Mouse (Mus musculus) induced T-regulatory cell, adult 2 months (primary cell): ENCODE data around the gene Yju2.
"Not testable (repeated sequence)": the region's sequence is repeated elsewhere in the genome, so short reads cannot be mapped to it uniquely, and the experiment has no call there.

ENCODE experiments used
- DNase-seq: peaks from one replicate; pipeline ENCODE4 v3.0.0-alpha.2; 2012; ENCODE audit warnings: low read depth

The Yju2 gene

DNA sequence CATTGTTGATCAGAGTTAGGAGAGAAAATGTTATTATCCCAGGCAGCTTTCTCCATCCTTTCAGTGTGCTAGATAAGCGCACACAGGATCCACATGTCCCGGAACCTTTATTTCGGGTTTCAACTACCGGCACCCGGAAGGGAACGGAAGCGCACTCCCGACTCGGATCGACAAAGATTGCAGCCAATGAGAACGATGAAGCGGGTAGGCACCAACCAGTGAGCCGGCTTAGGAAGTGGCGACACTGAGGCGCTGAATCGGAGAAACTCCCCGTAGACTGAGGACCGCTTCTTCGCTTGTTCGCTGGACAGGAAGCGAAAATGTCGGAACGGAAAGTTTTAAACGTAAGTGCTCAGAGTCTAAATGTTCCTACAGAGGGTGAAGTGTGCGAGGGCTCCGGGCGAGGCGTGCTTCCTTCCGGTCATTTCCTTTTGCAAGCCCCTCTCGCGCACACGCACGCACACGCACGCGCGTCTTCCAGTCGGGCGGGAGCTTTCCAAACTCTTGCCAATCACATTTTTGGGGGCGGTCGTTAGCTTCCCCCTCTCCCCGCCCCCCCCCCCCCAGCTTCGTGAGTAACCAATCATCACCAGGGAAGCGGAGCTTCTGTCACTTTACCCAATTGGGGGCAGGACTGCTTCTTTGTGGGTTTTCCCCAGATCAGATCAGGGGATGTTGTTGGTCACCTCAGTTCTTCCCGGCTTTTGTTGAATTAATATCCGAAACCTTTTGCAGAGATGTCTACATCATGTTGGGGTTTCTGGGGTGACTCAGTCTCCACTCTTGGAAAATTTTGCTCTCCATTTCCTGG, at the start of gene Yju2:
Yju2 (plus strand) TSS at position 182 of the 811 bp plus-strand sequence.
- DNase-seq, result peak; percentile 98

DNA sequence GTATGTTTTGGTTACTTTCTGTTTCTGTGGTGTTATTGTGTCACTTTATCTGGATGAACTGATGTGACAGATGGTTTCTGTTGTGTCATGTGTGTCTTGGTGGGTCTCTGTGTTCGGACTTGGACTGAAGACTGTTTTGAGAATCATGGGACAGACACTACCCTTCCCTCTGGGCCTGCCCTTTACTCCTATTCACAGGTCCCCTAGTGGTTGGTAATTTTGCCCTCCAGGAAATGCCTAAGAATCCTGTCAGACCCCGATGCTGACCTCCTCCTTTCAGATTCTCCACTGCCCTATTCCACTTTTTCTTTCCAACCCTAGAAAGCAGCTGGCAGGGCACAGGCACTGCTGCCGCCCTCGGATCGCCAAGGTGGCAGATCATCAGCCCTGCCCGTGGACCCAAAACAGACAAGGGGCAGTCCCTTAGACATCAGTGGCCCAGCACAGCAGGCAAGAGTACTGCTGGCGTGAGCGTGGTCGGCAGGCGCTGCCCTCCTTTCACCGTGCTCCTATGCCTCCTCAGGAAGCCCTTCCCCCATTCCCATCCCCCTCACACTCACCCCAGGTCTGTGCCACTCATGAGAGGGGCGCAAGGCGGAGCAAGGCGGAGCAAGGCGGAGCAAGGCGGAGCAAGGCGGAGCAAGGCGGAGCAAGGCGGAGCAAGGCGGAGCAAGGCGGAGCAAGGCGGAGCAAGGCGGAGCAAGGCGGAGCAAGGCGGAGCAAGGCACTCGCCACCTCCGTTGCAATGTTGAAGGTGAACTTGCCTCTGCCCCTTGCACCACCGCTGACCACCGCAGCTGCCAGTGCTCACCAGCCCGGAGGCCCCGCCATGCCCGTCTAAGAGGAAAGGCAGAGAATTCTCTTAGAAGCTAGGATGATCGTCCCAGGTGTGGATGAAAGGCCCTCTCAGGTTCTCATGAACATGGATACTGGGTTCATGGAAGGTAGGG, 27.1 kb upstream of the Yju2 start:
- peak; percentile 86 for DNase-seq

DNA sequence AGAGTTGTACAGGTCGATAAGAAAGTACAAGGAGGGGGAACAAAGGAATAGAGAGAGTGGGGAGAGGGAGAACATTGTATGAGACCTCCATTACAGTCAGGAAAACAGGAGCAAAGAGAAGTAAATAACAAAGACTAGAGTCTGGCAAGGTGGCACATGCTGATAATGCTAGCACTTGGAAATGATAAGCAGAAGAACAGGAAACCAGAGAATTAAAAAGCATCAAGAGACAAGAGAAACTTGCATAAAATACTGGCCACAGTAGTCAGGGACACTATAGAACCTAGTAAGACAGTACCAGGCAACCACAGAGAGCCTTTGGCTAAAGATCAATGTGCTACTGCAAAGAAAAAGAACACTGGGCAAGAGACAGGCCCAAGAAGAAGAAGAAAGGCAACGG, 26.3 kb upstream of the Yju2 start:
- DNase-seq, result no peak

DNA sequence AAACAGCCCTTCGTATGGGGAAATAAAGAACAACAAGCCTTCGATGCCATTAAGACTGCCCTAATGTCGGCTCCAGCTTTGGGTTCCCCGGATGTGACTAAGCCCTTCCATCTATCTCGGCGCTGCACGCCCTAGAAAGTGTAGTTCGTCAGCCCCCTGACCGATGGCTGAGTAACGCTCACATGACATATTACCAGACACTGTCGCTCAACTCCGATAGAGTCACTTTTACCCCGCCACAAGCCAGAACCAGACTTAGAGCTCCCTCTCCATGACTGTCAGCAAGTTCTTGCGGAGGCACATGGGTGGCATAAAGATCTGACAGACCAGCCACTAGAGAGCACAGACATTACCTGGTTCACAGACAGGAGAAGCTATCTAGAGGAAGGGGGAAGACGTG, 25.7 kb upstream of the Yju2 start:
- DNase-seq, result no peak

DNA sequence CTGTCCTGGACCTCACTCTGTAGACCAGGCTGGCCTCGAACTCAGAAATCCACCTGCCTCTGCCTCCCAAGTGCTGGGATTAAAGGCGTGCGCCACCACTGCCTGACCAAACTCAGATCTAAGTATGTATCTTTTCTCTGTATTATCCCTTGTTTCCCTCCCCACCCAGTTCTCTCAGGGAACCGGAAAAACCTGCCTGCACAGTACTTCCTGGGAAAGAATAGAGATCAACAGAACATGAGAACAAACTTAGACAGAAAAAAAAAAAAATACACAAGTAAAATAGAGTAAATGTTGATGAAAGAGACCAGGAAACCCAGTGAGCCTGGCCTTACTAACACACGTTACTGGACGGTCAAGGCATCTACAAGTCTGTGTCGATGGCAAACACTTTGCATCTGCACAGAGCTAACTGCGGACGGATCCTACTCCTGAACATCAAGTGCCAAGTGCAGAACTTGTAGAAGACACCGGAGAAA, 14.5 kb upstream of the Yju2 start:
- not testable (repeated sequence) for DNase-seq

DNA sequence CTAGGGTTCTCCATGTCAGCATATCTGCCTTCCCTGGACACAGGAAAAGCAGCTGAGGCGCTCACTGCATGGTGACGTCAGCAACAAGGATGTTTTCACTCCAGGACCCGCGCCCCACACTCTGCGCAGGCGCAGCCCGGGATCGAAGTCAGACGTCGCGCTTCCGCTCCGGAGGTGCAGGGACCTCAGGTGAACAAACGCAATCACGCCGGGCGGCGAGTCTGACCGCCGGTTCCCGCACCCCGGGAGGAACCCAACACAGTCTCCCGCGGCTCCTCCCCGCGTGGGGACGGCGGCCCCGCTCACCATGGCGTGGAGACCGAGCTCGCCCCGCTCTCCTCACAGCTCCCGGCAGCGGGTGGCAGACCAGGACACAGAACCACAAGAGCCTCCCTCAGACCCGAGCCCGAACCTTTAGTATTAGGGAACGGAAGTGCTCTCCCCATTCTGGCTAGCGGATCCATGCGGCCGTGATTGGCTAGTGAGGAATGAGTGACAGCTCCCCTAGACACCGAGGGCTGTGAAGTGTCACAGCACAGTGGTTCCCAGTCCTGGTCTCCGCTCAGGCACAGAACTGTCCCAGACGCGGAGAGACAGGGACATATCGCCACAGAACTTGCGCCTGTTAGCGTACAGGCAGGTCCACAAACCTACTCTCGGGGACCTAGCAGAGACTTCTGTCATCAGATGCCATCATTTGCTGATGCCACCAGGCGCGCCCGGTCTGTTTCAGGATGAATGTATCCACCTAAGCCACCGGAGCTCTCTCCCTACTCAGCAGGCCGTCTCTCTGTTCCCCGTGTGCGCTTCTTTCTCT, 13.8 kb upstream of the Yju2 start:
- DNase-seq, result peak; percentile 87

DNA sequence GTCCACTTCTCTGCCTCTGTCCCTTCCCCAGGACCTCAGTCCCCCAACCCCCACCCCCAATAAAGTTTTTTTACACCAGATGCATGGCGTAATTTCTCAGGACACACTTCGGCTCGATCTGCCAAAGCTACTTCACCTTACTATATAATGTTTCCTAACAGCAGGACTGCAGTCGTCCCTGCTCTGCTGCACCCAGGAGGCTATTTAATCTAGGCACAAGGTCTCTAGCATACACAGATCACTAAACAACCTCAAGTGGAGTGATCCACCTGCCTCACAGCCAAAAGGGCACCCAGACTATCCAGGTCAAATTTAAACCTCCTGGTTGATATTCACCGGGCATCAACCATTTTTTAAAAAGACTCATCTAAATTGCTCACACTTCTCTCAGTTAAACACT, 13.2 kb upstream of the Yju2 start:
- no peak for DNase-seq

DNA sequence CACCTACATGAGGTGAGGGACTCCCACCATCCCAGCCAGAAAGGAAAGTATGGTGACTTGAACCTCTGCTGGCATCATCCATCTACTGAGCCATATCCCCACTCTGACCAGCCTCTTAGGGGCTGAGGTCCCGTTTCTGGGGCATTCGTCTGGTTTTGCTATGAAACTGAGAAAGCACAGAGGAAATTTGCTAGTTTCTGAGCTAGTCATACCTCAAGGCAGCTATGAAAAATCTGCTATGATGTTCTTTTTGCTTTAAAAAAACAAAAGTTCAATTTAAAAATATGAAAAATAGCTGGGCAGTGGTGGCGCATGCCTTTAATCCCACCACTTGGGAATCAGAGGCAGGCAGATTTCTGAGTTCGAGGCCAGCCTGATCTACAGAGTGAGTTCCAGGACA, 10.3 kb upstream of the Yju2 start:
- DNase-seq, result no peak

DNA sequence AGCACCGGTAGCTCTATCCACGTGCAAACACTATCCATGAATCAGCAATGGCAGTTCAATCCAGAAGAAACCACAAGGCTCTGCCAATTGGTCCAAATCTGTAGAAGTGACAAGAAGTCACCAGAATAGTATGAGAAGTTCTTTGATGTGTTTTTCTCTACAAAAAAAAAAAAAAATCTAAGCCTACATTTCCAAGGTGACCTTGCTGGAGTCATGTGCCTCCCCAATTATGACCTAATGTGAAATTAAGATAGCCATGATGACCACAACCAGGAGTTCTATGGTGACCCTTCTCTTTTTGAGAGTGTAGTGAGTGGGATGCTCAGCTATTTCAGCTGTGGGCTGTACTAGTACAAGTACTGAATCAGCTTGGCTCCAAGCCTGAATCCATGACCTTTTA, 9.5 kb upstream of the Yju2 start, which contains the start of gene Zfp119b:
Zfp119b (minus strand) TSS at position 101 of the 400 bp plus-strand sequence.
- DNase-seq, result no peak

DNA sequence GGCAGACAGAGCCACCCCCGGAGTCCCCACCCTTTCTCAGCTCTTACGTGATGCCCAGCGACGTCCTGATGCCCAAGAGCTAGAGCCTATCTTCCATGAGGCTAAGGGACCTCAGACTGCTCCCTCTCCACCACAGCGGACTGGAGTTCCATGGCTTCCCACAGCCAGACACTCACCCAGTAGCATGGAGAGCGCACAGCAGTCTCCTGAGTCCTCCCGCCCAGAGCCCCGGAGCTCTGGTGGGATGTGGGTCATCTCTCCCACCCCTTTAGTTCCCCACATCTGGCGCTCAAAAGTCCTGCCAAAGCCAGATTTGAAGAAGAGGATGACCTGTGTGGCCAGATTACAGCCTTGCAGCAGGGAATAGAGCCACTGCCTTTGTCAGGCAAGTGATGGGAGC, 8.3 kb upstream of the Yju2 start:
- no peak for DNase-seq

DNA sequence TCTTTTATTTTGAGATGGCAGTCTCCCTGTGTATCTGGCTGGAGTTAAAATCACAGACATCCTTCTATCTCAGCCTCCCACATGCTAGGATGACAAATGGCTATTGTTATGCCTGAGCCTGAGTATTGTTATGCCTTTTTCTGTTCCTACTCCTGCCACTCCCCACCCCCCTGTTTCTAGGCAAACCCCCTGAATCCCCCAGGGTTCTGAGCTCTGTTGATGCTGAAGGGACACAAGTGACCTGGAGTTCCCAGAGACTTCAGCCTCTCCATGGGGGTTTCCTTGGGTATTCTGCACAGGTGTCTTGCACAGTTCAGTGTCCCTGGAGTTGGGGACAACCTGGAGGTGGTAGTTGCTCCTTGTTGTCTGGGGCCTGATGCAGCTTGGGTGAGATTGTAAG, 6.9 kb upstream of the Yju2 start:
- no peak for DNase-seq

DNA sequence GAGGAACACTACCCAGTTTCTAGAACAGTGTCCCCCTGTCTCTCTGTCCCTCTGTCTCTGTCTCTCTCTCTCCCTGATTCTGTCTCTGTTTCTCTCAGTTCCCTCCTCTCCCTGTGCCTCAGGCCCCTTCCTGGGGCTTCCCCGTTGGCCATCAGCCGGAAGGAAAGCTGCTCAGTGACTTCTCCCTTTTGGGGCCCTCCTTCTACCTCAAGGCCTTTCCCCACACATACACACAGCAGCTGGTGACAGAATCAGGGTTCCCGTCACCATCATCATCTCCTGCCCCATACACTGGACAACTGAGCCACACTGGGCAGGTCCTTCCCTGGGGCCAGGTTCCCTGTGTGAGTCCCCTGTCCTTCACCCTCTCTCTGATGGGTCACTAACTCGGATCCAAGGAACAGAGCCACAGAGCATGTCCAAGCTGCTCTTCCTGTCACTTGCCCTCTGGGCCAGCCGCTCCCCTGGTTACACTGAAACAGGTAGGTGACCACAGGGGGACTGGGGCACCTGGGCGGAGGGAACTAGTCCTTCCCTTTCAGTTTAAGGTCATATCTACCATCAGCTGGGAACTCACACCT, 6.4 kb upstream of the Yju2 start, which contains the start of gene Ebi3:
Ebi3 (plus strand) TSS at position 194 of the 581 bp plus-strand sequence.
- DNase-seq, result peak; percentile 59

DNA sequence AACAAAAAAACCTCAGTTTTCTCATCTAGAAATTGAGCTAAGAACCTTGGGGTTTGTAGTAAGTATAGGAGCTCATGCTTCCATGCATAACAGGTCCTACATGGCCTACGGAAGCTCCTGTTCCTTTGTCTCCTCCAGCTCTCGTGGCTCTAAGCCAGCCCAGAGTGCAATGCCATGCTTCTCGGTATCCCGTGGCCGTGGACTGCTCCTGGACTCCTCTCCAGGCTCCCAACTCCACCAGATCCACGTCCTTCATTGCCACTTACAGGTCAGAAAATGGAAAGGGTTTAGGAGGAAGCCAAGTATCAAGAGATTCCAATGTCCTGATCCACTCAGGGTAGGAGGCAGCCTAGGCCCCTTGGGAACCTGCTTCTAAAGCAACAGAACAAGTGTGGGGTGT, 5.1 kb upstream of the Yju2 start:
- no peak for DNase-seq

DNA sequence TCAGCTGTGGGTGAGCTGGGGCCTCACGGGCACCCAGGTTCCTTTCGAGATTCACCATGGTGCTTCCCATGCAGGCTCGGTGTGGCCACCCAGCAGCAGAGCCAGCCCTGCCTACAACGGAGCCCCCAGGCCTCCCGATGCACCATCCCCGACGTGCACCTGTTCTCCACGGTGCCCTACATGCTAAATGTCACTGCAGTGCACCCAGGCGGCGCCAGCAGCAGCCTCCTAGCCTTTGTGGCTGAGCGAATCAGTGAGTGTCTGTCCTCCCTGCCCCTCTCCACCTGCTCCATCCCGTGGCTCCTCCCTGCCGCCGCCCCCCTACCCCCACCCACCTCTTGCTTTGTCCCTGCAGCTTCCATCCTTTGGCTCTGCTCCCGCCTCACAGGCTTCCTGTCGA, 4.7 kb upstream of the Yju2 start:
- no peak for DNase-seq

DNA sequence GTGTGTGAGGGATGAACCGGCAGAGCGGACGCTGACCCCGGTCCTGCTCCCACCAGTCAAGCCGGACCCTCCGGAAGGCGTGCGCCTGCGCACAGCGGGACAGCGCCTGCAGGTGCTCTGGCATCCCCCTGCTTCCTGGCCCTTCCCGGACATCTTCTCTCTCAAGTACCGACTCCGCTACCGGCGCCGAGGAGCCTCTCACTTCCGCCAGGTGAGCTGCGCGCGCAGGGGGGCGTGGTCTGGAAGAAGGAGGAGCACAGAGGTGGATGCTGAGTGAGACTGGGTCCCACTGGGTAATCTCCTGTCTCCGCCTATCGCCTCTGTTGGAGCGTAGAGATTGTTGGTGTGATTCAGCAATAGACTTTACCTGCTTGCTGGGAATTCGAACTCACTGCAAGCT, 2.8 kb upstream of the Yju2 start:
- no peak for DNase-seq

DNA sequence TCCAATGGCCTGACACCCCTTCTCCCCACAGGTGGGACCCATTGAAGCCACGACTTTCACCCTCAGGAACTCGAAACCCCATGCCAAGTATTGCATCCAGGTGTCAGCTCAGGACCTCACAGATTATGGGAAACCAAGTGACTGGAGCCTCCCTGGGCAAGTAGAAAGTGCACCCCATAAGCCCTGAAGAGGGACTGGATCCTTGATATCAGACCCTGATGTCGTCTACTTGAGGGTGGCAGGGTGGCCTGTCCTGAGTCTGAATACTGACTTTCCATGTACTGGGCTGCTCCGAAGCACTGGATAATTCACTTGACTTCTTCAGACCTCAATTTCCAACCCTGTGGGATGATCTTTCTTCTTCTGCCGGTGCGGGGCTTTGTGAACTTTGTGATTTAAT, 2.3 kb upstream of the Yju2 start:
- no peak for DNase-seq

DNA sequence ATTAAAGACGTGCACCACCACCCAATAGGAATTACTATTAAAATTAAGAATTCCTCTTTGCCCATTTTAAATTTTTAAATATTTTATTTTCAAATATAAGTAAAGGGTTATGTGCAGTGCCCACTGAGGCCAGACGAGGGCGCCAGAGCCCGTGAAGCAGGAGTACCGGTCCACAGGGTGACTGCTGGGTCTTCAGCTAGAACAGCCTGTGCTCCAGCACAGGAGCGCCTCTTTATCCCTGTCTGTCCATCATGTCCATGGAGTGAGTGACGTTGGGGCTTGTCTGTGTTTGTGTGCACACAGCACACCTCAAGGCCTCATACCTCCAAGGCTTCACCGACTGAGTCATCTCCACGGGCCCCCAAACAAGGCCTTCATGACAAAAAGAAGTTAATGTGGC, 1.7 kb upstream of the Yju2 start:
- peak; percentile 86 for DNase-seq

DNA sequence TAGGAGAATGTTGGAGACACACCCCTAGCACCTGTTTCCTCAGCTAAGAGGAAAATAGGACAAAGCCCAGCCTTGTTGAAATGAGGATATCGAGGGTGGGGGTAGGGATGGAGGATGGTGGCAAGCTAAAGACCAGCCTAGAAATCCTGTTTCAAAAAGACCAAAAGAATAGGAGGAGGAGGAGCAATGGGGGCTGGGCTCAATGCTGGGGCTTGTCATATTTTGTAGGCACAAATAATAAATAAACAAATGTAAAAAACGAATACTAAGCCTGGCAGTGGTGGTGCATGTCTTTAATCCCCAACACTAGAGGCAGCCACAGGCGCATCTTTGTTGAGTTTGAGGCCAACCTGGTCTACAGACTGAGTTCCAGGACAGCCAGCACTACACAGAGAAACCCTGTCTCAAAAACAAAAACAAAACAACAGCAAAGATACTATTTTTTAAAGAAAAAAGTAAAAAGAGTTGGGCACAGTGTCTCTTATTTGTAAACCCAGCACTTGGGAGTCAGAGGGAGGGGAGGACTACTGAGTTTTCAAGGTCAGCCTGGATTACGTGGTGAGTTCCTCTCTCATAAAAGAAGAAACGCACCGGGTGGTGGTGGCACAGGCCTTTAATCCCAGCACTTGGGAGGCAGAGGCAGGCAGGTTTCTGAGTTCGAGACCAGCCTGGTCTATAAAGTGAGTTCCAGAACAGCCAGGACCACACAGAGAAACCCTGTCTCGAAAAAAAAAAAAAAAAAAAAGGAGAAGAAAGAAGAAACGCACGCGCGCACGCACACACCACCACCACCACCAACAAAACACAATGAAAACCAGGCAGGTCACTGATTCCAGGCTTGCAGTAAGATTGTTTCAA, 944 bp upstream of the Yju2 start:
- DNase-seq, result no peak

DNA sequence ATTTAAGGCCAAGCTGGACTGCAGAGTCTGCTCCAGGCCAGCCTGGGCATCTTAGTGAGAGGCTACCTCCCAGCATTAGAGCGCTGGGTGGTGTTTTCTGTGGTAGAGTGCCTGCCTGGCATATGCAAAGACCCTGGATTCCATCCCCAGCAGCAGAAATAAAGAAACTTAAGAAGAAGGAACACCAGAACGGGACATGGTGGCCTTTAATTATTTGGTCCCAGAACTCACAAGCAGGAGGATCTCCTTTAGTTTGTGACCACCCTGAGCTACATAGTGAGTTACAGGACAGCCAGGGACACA, 364 bp upstream of the Yju2 start:
- no peak for DNase-seq

DNA sequence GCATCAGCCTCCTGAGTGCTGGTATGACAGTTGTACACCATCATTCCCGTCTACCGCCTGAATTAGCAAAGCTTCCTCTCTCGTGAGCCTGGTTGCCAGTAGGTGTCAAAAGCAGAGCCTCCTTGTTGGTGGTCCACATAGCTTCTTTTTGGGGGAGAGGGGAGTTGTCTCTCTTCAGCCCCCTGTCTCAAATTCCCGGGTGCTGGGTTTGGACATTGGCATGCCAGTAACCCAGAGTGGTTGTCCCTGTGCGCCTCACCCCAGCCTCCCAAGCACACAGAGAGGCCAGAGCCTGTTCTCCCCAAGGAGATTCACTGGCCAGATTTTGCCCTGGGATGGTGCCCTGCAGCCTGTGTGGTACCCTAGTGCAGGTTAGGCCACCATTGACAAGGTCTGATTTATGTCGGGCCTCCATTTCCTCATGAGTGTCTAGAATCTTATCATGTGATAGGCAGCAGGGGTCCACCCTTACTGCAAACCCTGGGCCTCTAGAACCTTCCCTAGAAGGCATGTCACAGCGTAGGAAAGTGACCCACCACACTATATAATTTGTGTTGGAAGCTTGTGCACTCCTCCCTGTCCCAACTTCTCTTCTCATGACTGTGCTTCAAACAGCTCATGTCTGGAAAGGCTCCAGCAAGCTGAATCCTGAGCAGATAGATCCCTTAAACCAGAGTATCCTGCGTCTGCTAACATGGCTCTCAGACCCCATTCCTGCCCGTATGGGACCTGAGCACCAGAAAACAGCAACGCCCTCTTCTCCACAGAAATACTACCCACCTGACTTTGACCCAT, 1.2 kb downstream of the Yju2 start:
- no peak for DNase-seq
